Mouse (Mus musculus) cortical plate, adult 2 months (tissue): ENCODE data around the gene Spint3.

Source experiments
- CTCF ChIP-seq: fragments of 200-500 bp; IDR thresholded peaks from 2 replicates; pipeline ENCODE4 v1.5.1; 2011; ENCODE audit warnings: mild to moderate bottlenecking, control low read depth, low read length; ENCODE audit not compliant: insufficient read depth; ENCODE audit errors: extremely low read depth
- POLR2A ChIP-seq: fragments of 200-500 bp; IDR thresholded peaks from 2 replicates; pipeline ENCODE4 v1.6.1; 2011; ENCODE audit warnings: mild to moderate bottlenecking, low read length, control low read depth; ENCODE audit not compliant: insufficient read depth; ENCODE audit errors: extremely low read depth

DNA sequence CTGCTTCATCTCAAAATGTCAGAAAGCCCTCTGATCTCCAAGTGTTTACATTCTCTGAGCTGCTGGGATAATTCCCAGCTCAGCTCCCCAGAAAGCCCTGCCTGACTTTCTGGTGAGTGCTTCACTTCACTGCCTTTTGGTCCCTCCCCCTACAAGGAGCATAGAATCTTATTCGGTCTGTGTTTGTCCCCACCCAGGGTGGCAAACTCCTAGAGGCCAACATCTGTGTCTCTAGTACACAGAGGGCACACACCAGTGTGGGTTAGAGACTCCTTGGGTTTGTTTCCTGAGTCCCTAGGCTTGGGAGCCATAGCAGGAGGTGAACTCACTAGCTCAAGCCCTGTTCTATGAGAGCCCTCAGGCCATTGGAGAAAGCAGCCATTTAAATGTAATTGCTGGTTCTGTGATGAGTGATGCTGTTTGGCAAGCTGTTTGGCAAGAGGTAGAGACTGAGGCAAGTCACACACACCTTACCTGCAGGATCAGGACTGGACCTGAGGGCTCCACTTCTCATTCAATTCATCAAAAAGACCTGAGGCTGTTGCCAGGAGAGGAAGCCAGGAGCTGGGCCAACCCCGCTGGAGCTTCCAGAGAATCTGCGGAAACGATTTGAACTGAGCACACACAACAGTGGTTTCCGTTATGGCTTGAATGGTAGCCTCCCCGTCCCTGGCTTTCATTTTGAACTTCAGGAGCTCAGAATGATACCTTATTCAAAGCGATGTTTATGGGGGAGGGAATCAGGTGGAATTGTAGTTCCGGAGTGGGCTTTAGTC is 32.4 kb downstream of the Spint3 start:
- no peak for TF ChIP-seq POLR2A
- no peak for TF ChIP-seq CTCF
